Mouse (Mus musculus): ENCODE results near the gene Gm3127. TPM values are rescaled to one million over a fixed set of nuclear protein-coding genes. Genes with fewer than 3 reads are reported as not detected.
"Not testable (repeated sequence)": the region's sequence is repeated elsewhere in the genome, so short reads cannot be mapped to it uniquely, and the experiment has no call there.

Gene Gm3127
- not detected for total RNA-seq (2021)
- long read RNA-seq, experiment 1: 0 reads
- long read RNA-seq, experiment 2: 0 reads

- DNase-seq: not testable (repeated sequence)
These were observed at the start of gene Gm3127 for GRCm38 (mm10) chr14:4164730-4165129. TSS of gene Gm3127 (plus strand) at chr14:4165030.

- DNase-seq: not testable (repeated sequence)
These were observed 23.2 kb upstream of the Gm3127 start for GRCm38 (mm10) chr14:4141646-4142045.

GRCm38 (mm10) chr14:4182030-4182429, 17.2 kb downstream of the Gm3127 start:
- not testable (repeated sequence) for DNase-seq

- DNase-seq: peak; percentile 5
These were observed 17.8 kb downstream of the Gm3127 start, which contains the start of gene Gm2974 for GRCm38 (mm10) chr14:4182491-4183210. TSS of gene Gm2974 (plus strand) at chr14:4182576.

GRCm38 (mm10) chr14:4183375-4183774, 18.5 kb downstream of the Gm3127 start:
- DNase-seq: not testable (repeated sequence)

Other genes starting within 250 kb of the Gm3127 start
- not detected for gene Gm3029, start 233.3 kb upstream of the Gm3127 start, total RNA-seq (2021)
- gene Gm3095, start 201.5 kb upstream of the Gm3127 start, total RNA-seq (2021): not detected
- gene Gm3099, start 166.6 kb upstream of the Gm3127 start, total RNA-seq (2021): not detected
- gene Gm5796, start 141.1 kb upstream of the Gm3127 start, total RNA-seq (2021): under 1 TPM in 1 of 2 experiments, not detected in 1; 0.54 TPM
- gene Gm3115, start 80.9 kb upstream of the Gm3127 start, total RNA-seq (2021): under 1 TPM in 1 of 2 experiments, not detected in 1; 0.16 TPM
- under 1 TPM in 1 of 2 experiments, not detected in 1; 0.40 TPM for gene Gm8108, start 54.5 kb upstream of the Gm3127 start, total RNA-seq (2021)
- not detected for gene Gm2974, start 17.5 kb downstream of the Gm3127 start, total RNA-seq (2021)
- gene Gm3138, start 84.6 kb downstream of the Gm3127 start, total RNA-seq (2021): not detected
- not detected for gene Gm3149, start 152.3 kb downstream of the Gm3127 start, total RNA-seq (2021)
- not detected for gene 2610042L04Rik, start 169.7 kb downstream of the Gm3127 start, total RNA-seq (2021)
- not detected for gene Gm3159, start 232.5 kb downstream of the Gm3127 start, total RNA-seq (2021)

All from gastrocnemius, postnatal 25 days (tissue).